Mouse (Mus musculus) limb, embryonic 11.5 days (tissue): ENCODE results near the gene Crtc3. TPM values are rescaled to one million over a fixed set of nuclear protein-coding genes. Genes with fewer than 3 reads are reported as not detected.

Experiments
- ATAC-seq: fragments of 200-750 bp; cut with Nextera tagmentation; 2 replicates; pipeline ENCODE4 v1.8.0; 2017; ENCODE audit warnings: low read depth; ENCODE audit not compliant: insufficient number of reproducible peaks, low FRiP score, low TSS enrichment
- DNase-seq: peaks from one replicate; pipeline ENCODE4 v3.0.0-alpha.2; 2015; ENCODE audit warnings: low spot score
- H3K27ac ChIP-seq: fragments of 300-500 bp; sonication (generic); replicated peaks from 2 replicates; pipeline ENCODE4 v1.5.1; 2014; ENCODE audit warnings: low read depth, mild to moderate bottlenecking, low read length
- H3K27me3 ChIP-seq: fragments of 300-500 bp; sonication (generic); 2 replicates; pipeline ENCODE4 v1.6.1; 2014; ENCODE audit warnings: mild to moderate bottlenecking, low read length, mixed read lengths; ENCODE audit not compliant: control insufficient read depth, insufficient read depth
- H3K36me3 ChIP-seq: fragments of 300-500 bp; sonication (generic); 2 replicates; pipeline ENCODE4 v1.6.1; 2014; ENCODE audit warnings: mild to moderate bottlenecking, low read length, moderate library complexity, mixed read lengths; ENCODE audit not compliant: control insufficient read depth, insufficient read depth
- H3K4me1 ChIP-seq: fragments of 300-500 bp; sonication (generic); 2 replicates; pipeline ENCODE4 v1.6.1; 2014; ENCODE audit warnings: low read length, mixed read lengths; ENCODE audit not compliant: control insufficient read depth, insufficient read depth
- H3K4me2 ChIP-seq: fragments of 300-500 bp; sonication (generic); 2 replicates; pipeline ENCODE4 v1.6.1; 2014; ENCODE audit warnings: low read depth, mild to moderate bottlenecking, moderate library complexity; ENCODE audit not compliant: severe bottlenecking
- H3K4me3 ChIP-seq: fragments of 300-500 bp; sonication (generic); 2 replicates; pipeline ENCODE4 v1.5.1; 2014; ENCODE audit warnings: low read depth, low read length
- H3K9ac ChIP-seq: fragments of 300-500 bp; sonication (generic); 2 replicates; pipeline ENCODE4 v1.6.1; 2014; ENCODE audit warnings: mild to moderate bottlenecking, low read length
- H3K9me3 ChIP-seq: fragments of 300-500 bp; sonication (generic); 2 replicates; pipeline ENCODE4 v1.6.1; 2016; ENCODE audit warnings: low read length; ENCODE audit not compliant: control insufficient read depth
- WGBS: fragments of 180-500 bp; shearing (Covaris S2); extraction: QIAGEN DNeasy Blood & Tissue Kit; methylation state at CpG from one replicate; pipeline ENCODE4 v1.1.7; 2014; 5-methylcytosine and 5-hydroxymethylcytosine counted together
- polyA plus RNA-seq: library from polyadenylated mRNA; unstranded; fragments of >200 nt; fragmentation: Nextera tagmentation; extraction: Ambion mirVana; gene quantifications from 2 replicates; pipeline ENCODE4 v1.2.1, GENCODE M21; 2014

Gene Crtc3
- polyA plus RNA-seq, 1 experiment from 2014 or later = 14.8 TPM

GRCm38 (mm10) chr7:80561931-80562330 lies 126.7 kb downstream of the Crtc3 start:
- H3K9me3 ChIP-seq = no peaks in the 10 kb centered on the region
- peaks cover 4% of the 10 kb centered on the region for H3K4me1 ChIP-seq
- no peak overlapping the region for H3K9ac ChIP-seq
- no peak overlapping the region for H3K4me2 ChIP-seq
- H3K36me3 ChIP-seq = no peaks in the 10 kb centered on the region
- 69% methylated on average over 5 of the region's 5 CpGs for WGBS
- H3K4me3 ChIP-seq = no peak overlapping the region
- no peak overlapping the region for H3K27ac ChIP-seq
- H3K27me3 ChIP-seq = no peaks in the 10 kb centered on the region
- no peak for DNase-seq
- no peak for ATAC-seq

GRCm38 (mm10) chr7:80561271-80561670 lies 127.4 kb downstream of the Crtc3 start:
- ATAC-seq (no peak), DNase-seq (no peak)
- Histone ChIP-seq H3K27me3 (no peaks in the 10 kb centered on the region), H3K36me3 (no peaks in the 10 kb centered on the region), H3K27ac (no peak overlapping the region), H3K4me3 (no peak overlapping the region), H3K4me1 (peaks cover 4% of the 10 kb centered on the region), H3K9ac (no peak overlapping the region), H3K9me3 (no peaks in the 10 kb centered on the region), H3K4me2 (no peak overlapping the region)
- WGBS = 55% methylated on average over 9 of the region's 9 CpGs

- no peak for DNase-seq
- Histone ChIP-seq H3K4me3 (no peak overlapping the region), H3K4me2 (no peak overlapping the region), H3K36me3 (no peaks in the 10 kb centered on the region), H3K9me3 (no peaks in the 10 kb centered on the region), H3K27ac (no peak overlapping the region), H3K9ac (no peak overlapping the region), H3K27me3 (no peaks in the 10 kb centered on the region), H3K4me1 (peaks cover 6% of the 10 kb centered on the region)
- no peak for ATAC-seq
- 70% methylated on average over 5 of the region's 5 CpGs for WGBS
Observed at GRCm38 (mm10) chr7:80558572-80558971, 130.1 kb downstream of the Crtc3 start.

GRCm38 (mm10) chr7:80558101-80558500 lies 130.6 kb downstream of the Crtc3 start:
- DNase-seq (no peak), ATAC-seq (no peak)
- 48% methylated on average over 8 of the region's 8 CpGs for WGBS
- Histone ChIP-seq H3K27me3 (no peaks in the 10 kb centered on the region), H3K4me3 (no peak overlapping the region), H3K36me3 (no peaks in the 10 kb centered on the region), H3K9me3 (no peaks in the 10 kb centered on the region), H3K4me2 (no peak overlapping the region), H3K4me1 (peaks cover 6% of the 10 kb centered on the region), H3K27ac (no peak overlapping the region), H3K9ac (no peak overlapping the region)

- DNase-seq (no peak), ATAC-seq (no peak)
- Histone ChIP-seq H3K4me3 (no peak overlapping the region), H3K27ac (no peak overlapping the region), H3K4me2 (no peak overlapping the region), H3K9ac (no peak overlapping the region), H3K9me3 (no peaks in the 10 kb centered on the region), H3K4me1 (peaks cover 5% of the 10 kb centered on the region), H3K27me3 (no peaks in the 10 kb centered on the region), H3K36me3 (no peaks in the 10 kb centered on the region)
- WGBS = 72% methylated on average over 4 of the region's 4 CpGs
Observed at GRCm38 (mm10) chr7:80557161-80557560, 131.5 kb downstream of the Crtc3 start.

- Histone ChIP-seq H3K9ac (no peak overlapping the region), H3K4me2 (no peak overlapping the region), H3K4me3 (no peak overlapping the region), H3K36me3 (no peaks in the 10 kb centered on the region), H3K27me3 (no peaks in the 10 kb centered on the region), H3K9me3 (no peaks in the 10 kb centered on the region), H3K4me1 (peaks cover 2% of the 10 kb centered on the region; the same call in 1 of the 2 replicates), H3K27ac (no peak overlapping the region)
- WGBS = 92% methylated on average over 3 of the region's 3 CpGs
- DNase-seq = no peak
- ATAC-seq = no peak
Observed at GRCm38 (mm10) chr7:80556166-80556565, 132.5 kb downstream of the Crtc3 start.

GRCm38 (mm10) chr7:80555146-80555545 lies 133.5 kb downstream of the Crtc3 start:
- ATAC-seq = no peak
- H3K9me3 ChIP-seq = no peaks in the 10 kb centered on the region
- H3K27ac ChIP-seq = no peak overlapping the region
- peaks cover 2% of the 10 kb centered on the region; the same call in 1 of the 2 replicates for H3K4me1 ChIP-seq
- WGBS = 74% methylated on average over 3 of the region's 3 CpGs
- no peaks in the 10 kb centered on the region for H3K36me3 ChIP-seq
- no peak overlapping the region for H3K4me2 ChIP-seq
- H3K9ac ChIP-seq = no peak overlapping the region
- DNase-seq = no peak
- H3K27me3 ChIP-seq = no peaks in the 10 kb centered on the region
- H3K4me3 ChIP-seq = no peak overlapping the region

- H3K9ac ChIP-seq = no peak overlapping the region
- peaks cover 2% of the 10 kb centered on the region; the same call in 1 of the 2 replicates for H3K4me1 ChIP-seq
- H3K36me3 ChIP-seq = no peaks in the 10 kb centered on the region
- no peak overlapping the region for H3K4me2 ChIP-seq
- peak; percentile 23 for DNase-seq
- H3K9me3 ChIP-seq = no peaks in the 10 kb centered on the region
- ATAC-seq = no peak
- no peak overlapping the region for H3K4me3 ChIP-seq
- 0 out of 2 replicates have a peak overlapping the region, but pooled peaks have one; percentile 2 for H3K27ac ChIP-seq
- 69% methylated on average over 22 of the region's 22 CpGs for WGBS
- no peaks in the 10 kb centered on the region for H3K27me3 ChIP-seq
Observed at GRCm38 (mm10) chr7:80554180-80555021, 134.3 kb downstream of the Crtc3 start.
